Mouse (Mus musculus) kidney, embryonic 14.5 days (tissue): ENCODE measurements around the gene Xylb. TPM values are rescaled to one million over a fixed set of nuclear protein-coding genes. Genes with fewer than 3 reads are reported as not detected.

Experiments used
- ATAC-seq: fragments of 200-750 bp; cut with Nextera tagmentation; 2 replicates; pipeline ENCODE4 v1.8.0; 2017; ENCODE audit warnings: moderate number of reproducible peaks, mild to moderate bottlenecking, moderate TSS enrichment, moderate library complexity; ENCODE audit not compliant: low FRiP score, low TSS enrichment
- H3K27ac ChIP-seq: fragments of 300-500 bp; sonication (generic); 2 replicates; pipeline ENCODE4 v1.5.1; 2014; ENCODE audit warnings: low read depth, mild to moderate bottlenecking, low read length, moderate library complexity, mixed read lengths
- H3K27me3 ChIP-seq: fragments of 300-500 bp; sonication (generic); 2 replicates; pipeline ENCODE4 v1.6.1; 2014; ENCODE audit warnings: mild to moderate bottlenecking, low read length; ENCODE audit not compliant: control insufficient read depth, insufficient read depth
- H3K36me3 ChIP-seq: fragments of 300-500 bp; sonication (generic); 2 replicates; pipeline ENCODE4 v1.6.1; 2014; ENCODE audit warnings: low read length, mixed read lengths; ENCODE audit not compliant: control insufficient read depth, insufficient read depth
- H3K4me1 ChIP-seq: fragments of 300-500 bp; sonication (generic); 2 replicates; pipeline ENCODE4 v1.6.1; 2014; ENCODE audit warnings: low read length, mixed read lengths; ENCODE audit not compliant: control insufficient read depth, insufficient read depth
- H3K4me2 ChIP-seq: fragments of 300-500 bp; sonication (generic); replicated peaks from 2 replicates; pipeline ENCODE4 v1.6.1; 2014; ENCODE audit warnings: low read depth, mild to moderate bottlenecking, low read length
- H3K4me3 ChIP-seq: fragments of 300-500 bp; sonication (generic); 2 replicates; pipeline ENCODE4 v1.5.1; 2014; ENCODE audit warnings: mild to moderate bottlenecking, low read length
- H3K9ac ChIP-seq: fragments of 300-500 bp; sonication (generic); 2 replicates; pipeline ENCODE4 v1.6.1; 2014; ENCODE audit warnings: low read depth, mild to moderate bottlenecking, low read length, moderate library complexity
- H3K9me3 ChIP-seq: fragments of 300-500 bp; sonication (generic); 2 replicates; pipeline ENCODE4 v1.6.1; 2016; ENCODE audit warnings: low read length; ENCODE audit not compliant: control insufficient read depth
- whole genome bisulfite sequencing: fragments of 180-500 bp; shearing (Covaris S2); extraction: QIAGEN DNeasy Blood & Tissue Kit; methylation state at CpG from one replicate; pipeline ENCODE4 v1.1.7; 2014; 5-methylcytosine and 5-hydroxymethylcytosine counted together
- polyA plus RNA-seq: library from polyadenylated mRNA; unstranded; fragments of >200 nt; fragmentation: Nextera tagmentation; extraction: Ambion mirVana; gene quantifications from 2 replicates; pipeline ENCODE4 v1.2.1, GENCODE M21; 2014

Gene Xylb
- polyA plus RNA-seq, 1 experiment from 2014 or later: 17.9 TPM

DNA sequence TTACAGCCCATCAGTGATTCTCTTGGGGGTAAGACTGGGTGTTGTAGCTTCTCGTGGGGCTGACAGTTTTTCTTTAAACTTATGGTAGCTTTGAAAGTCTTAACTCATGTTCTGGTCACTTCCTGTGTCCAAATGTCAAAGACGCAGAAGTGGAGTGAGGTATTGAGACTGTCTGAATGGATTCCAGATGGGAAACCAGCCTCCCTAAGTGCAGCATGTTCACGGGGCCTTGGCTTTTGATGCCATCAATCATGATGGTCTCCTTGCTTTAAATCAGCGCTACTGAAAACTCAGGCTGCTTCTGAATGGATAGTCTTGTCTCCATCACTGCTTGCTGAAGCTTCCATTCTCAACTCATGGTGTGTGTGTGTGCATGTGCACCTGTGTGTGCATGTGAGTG lies 14.1 kb downstream of the Xylb start:
- Histone ChIP-seq H3K9ac (no peak overlapping the region), H3K4me2 (no peak overlapping the region), H3K27ac (no peak overlapping the region), H3K4me3 (no peak overlapping the region), H3K4me1 (no peaks in the 10 kb centered on the region), H3K9me3 (no peaks in the 10 kb centered on the region), H3K36me3 (no peaks in the 10 kb centered on the region; the same call in 1 of the 2 replicates), H3K27me3 (no peaks in the 10 kb centered on the region)
- WGBS: 54% methylated on average over 4 of the region's 4 CpGs
- no peak for ATAC-seq

DNA sequence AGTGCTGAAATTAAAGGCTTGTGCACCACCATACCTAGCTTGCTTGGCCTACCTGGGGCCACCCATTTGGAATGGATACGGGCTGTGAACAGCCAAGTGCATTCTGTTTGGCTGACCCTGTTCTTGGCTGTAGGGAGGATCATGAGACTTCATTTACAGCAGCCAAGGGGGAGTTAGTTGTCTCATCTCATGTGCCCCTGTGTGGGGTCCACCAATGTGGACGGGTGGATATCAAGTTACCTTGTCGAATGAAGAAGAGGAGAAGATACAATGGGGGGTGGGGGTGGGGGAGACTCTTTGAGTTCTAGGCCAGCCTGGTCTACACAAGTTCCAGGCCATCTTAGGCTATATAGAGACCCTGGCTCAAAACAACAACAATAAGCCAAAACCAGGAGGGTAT lies 17.8 kb downstream of the Xylb start:
- Histone ChIP-seq H3K9ac (no peak overlapping the region), H3K9me3 (no peaks in the 10 kb centered on the region), H3K36me3 (no peaks in the 10 kb centered on the region), H3K4me2 (no peak overlapping the region), H3K27ac (no peak overlapping the region), H3K4me3 (no peak overlapping the region), H3K4me1 (no peaks in the 10 kb centered on the region), H3K27me3 (no peaks in the 10 kb centered on the region)
- ATAC-seq: 0 out of 2 replicates have a peak, but pooled peaks have one; percentile 32
- 34% methylated on average over 3 of the region's 3 CpGs for WGBS

GRCm38 (mm10) chr9:119375556-119375955 lies 18.4 kb downstream of the Xylb start:
- H3K4me1 ChIP-seq: no peaks in the 10 kb centered on the region
- no peak overlapping the region for H3K9ac ChIP-seq
- no peaks in the 10 kb centered on the region; the same call in 1 of the 2 replicates for H3K36me3 ChIP-seq
- no peaks in the 10 kb centered on the region for H3K9me3 ChIP-seq
- ATAC-seq: no peak
- no peak overlapping the region for H3K4me3 ChIP-seq
- 55% methylated on average over 6 of the region's 6 CpGs for WGBS
- H3K4me2 ChIP-seq: no peak overlapping the region
- no peaks in the 10 kb centered on the region for H3K27me3 ChIP-seq
- no peak overlapping the region for H3K27ac ChIP-seq

DNA sequence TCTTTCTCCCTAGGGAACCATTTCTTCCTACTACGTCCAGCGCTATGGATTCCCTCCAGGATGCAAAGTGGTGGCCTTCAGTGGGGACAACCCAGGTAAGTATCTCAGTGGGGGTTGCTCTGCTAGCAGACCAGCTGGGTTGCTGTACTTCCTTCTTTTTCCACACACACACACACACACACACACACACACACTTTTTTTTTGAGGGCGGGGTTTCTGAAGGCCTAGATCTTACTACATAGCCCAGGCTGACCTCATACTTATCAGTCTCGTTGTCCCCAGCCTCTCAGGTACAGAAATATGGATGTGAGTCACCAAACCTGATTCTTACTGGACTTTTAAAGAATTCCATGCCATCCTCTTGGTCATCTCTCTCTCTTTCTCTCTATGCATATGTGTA lies 21.1 kb downstream of the Xylb start:
- H3K9ac ChIP-seq: no peak overlapping the region
- no peaks in the 10 kb centered on the region for H3K4me1 ChIP-seq
- H3K27me3 ChIP-seq: no peaks in the 10 kb centered on the region
- H3K4me3 ChIP-seq: no peak overlapping the region
- H3K27ac ChIP-seq: no peak overlapping the region
- no peaks in the 10 kb centered on the region; the same call in 1 of the 2 replicates for H3K36me3 ChIP-seq
- no peaks in the 10 kb centered on the region for H3K9me3 ChIP-seq
- WGBS: 81% methylated on average over 4 of the region's 4 CpGs
- ATAC-seq: no peak
- H3K4me2 ChIP-seq: no peak overlapping the region

DNA sequence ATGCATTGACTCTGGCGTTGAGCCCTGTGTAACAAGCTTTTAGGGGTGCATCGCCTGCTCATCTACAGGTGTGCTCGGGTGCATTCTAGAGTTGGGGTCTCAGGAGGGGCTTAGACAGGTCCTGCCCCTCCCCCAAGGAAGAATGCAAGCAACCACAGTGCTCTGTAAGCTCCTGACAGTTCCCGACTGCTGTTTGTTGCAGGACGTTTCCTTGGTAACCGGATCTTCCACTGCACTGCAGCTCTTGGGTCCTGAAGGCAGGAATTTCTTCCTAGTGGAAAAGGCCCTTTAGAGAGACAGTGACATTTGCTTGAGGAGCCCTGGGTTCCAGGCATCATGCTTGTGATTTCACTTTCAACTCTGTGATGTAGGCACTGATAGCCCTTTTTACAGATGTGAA lies 25.4 kb downstream of the Xylb start:
- 64% methylated on average over 6 of the region's 6 CpGs for WGBS
- no peak overlapping the region for H3K4me3 ChIP-seq
- no peaks in the 10 kb centered on the region for H3K9me3 ChIP-seq
- H3K9ac ChIP-seq: no peak overlapping the region
- no peaks in the 10 kb centered on the region for H3K27me3 ChIP-seq
- no peaks in the 10 kb centered on the region; the same call in 1 of the 2 replicates for H3K36me3 ChIP-seq
- no peak overlapping the region for H3K27ac ChIP-seq
- no peak overlapping the region for H3K4me2 ChIP-seq
- H3K4me1 ChIP-seq: no peaks in the 10 kb centered on the region
- ATAC-seq: no peak

DNA sequence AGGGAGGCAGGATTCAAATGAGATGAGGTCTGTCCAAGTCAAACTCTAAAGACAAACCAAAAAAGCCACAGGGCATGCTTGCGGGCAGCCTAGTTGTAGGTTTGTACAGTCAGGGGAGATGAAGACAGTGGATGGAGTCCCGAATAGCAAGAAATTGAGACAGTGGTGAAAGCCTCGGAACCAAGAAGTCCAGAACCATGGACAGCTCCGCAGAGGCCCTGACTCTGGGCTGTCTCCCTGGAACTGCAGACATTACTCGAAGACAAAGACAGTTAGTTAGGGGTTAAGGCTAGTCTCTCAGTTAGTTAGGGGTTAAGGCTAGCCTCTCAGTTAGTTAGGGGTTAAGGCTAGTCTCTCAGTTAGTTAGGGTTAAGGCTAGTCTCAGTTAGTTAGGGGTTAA lies 31.8 kb downstream of the Xylb start:
- WGBS: 45% methylated on average over 5 of the region's 5 CpGs
- Histone ChIP-seq H3K4me1 (no peaks in the 10 kb centered on the region), H3K9me3 (no peaks in the 10 kb centered on the region), H3K4me3 (no peak overlapping the region), H3K27me3 (no peaks in the 10 kb centered on the region), H3K36me3 (no peaks in the 10 kb centered on the region; the same call in 1 of the 2 replicates), H3K4me2 (no peak overlapping the region), H3K9ac (no peak overlapping the region), H3K27ac (no peak overlapping the region)
- no peak for ATAC-seq

GRCm38 (mm10) chr9:119390214-119390613 lies 33.0 kb downstream of the Xylb start:
- H3K9me3 ChIP-seq: no peaks in the 10 kb centered on the region
- H3K27ac ChIP-seq: no peak overlapping the region
- H3K4me3 ChIP-seq: no peak overlapping the region
- no peak overlapping the region for H3K4me2 ChIP-seq
- no peak overlapping the region for H3K9ac ChIP-seq
- no peak for ATAC-seq
- H3K36me3 ChIP-seq: no peaks in the 10 kb centered on the region; the same call in 1 of the 2 replicates
- 89% methylated on average over 2 of the region's 2 CpGs for WGBS
- H3K4me1 ChIP-seq: no peaks in the 10 kb centered on the region
- H3K27me3 ChIP-seq: no peaks in the 10 kb centered on the region

DNA sequence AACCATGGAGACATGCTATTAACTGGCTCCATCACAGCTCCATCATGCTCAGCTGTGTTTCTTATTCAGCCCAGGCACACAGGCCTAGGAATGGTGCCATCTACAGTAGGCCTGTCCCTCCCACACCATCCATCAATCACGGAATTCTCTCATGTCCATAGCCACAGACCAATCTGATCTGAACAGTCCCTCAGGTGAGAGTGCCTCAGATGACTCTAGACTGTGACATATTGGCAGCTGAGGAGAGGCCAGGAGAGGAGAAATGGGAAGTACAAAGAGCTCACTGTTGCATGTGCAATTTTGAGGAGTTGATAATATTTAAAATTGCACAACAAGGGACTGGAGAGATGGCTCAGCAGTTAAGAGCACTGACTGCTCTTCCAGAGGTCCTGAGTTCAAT lies 37.6 kb downstream of the Xylb start:
- no peak overlapping the region for H3K4me2 ChIP-seq
- no peak for ATAC-seq
- no peak overlapping the region for H3K9ac ChIP-seq
- H3K36me3 ChIP-seq: no peaks in the 10 kb centered on the region; the same call in 1 of the 2 replicates
- no peak overlapping the region for H3K4me3 ChIP-seq
- no peaks in the 10 kb centered on the region for H3K4me1 ChIP-seq
- H3K27ac ChIP-seq: no peak overlapping the region
- no peaks in the 10 kb centered on the region for H3K9me3 ChIP-seq
- H3K27me3 ChIP-seq: no peaks in the 10 kb centered on the region
- WGBS: 85% methylated on average over 1 of the region's 1 CpGs

GRCm38 (mm10) chr9:119401351-119401750 lies 44.2 kb downstream of the Xylb start:
- peak overlapping the region; percentile 92 for H3K4me3 ChIP-seq
- 8% methylated on average over 7 of the region's 7 CpGs for WGBS
- peak overlapping the region; percentile 99 for H3K9ac ChIP-seq
- H3K9me3 ChIP-seq: no peaks in the 10 kb centered on the region
- H3K36me3 ChIP-seq: no peaks in the 10 kb centered on the region
- ATAC-seq: peak; percentile 1; the same call in 1 of the 2 replicates
- H3K27me3 ChIP-seq: no peaks in the 10 kb centered on the region
- H3K27ac ChIP-seq: no peak overlapping the region
- peak overlapping the region; percentile 62 for H3K4me2 ChIP-seq
- peaks cover 13% of the 10 kb centered on the region for H3K4me1 ChIP-seq
